Mouse (Mus musculus) G1E (cell line): ENCODE results near the gene Sarnp. TPM values are rescaled to one million over a fixed set of nuclear protein-coding genes. Genes with fewer than 3 reads are reported as not detected.

Source experiments
- ATAC-seq: 2 replicates; pipeline ENCODE4 v1.8.0; 2016; ENCODE audit warnings: mild to moderate bottlenecking; ENCODE audit not compliant: insufficient number of reproducible peaks, poor library complexity, low FRiP score, severe bottlenecking; ENCODE audit errors: extremely low read depth
- DNase-seq: peaks from one replicate; pipeline ENCODE4 v3.0.0; 2012; ENCODE audit warnings: low spot score
- H3K27me3 ChIP-seq: 2 replicates; pipeline ENCODE4 v1.6.1; 2012; ENCODE audit warnings: mild to moderate bottlenecking, low read length, inconsistent platforms; ENCODE audit not compliant: insufficient read depth
- H3K36me3 ChIP-seq: replicated peaks from 2 replicates; pipeline ENCODE3; 2012; ENCODE audit warnings: mild to moderate bottlenecking, inconsistent platforms
- H3K4me1 ChIP-seq: 2 replicates; pipeline ENCODE4 v1.6.1; 2012; ENCODE audit warnings: low read depth, low read length, inconsistent platforms, mixed read lengths; ENCODE audit not compliant: insufficient read depth
- H3K4me3 ChIP-seq: 2 replicates; pipeline ENCODE4 v1.5.1; 2012; ENCODE audit warnings: low read depth, mild to moderate bottlenecking, inconsistent platforms, low read length, moderate library complexity, mixed read lengths
- H3K9me3 ChIP-seq: replicated peaks from 2 replicates; pipeline ENCODE4 v1.6.1; 2012; ENCODE audit warnings: inconsistent platforms
- CTCF ChIP-seq: IDR thresholded peaks from 2 replicates; pipeline ENCODE4 v1.5.1; 2012; ENCODE audit warnings: low read depth, low read length, inconsistent platforms, mixed read lengths
- GATA1 ChIP-seq: IDR thresholded peaks from 2 replicates; pipeline ENCODE4 v1.6.1; 2012; ENCODE audit warnings: borderline replicate concordance, low read length, inconsistent platforms, mixed read lengths
- GATA2 ChIP-seq: IDR thresholded peaks from 2 replicates; pipeline ENCODE4 v1.6.1; 2012; ENCODE audit warnings: low read depth, low read length, inconsistent platforms, borderline replicate concordance
- POLR2AphosphoS5 ChIP-seq: IDR thresholded peaks from 2 replicates; pipeline ENCODE4 v1.6.1; 2012; ENCODE audit warnings: low read depth, low read length, inconsistent platforms; ENCODE audit not compliant: insufficient replicate concordance
- TAL1 ChIP-seq: conservative IDR thresholded peaks from 2 replicates; pipeline ENCODE4 v1.6.1; 2012; ENCODE audit warnings: low read depth, low read length, inconsistent platforms, mixed read lengths
- polyA plus RNA-seq: library from polyadenylated mRNA; stranded (reverse); fragments of >175 nt; gene quantifications from 2 replicates; pipeline ENCODE4 v1.2.3, GENCODE M21; 2012
- total RNA-seq, 2 experiments: library from RNA; stranded (forward) in 1 of 2; stranded (reverse) in 1 of 2; fragments of 200-1000 nt in 1 of 2; fragments of >200 nt in 1 of 2; fragmentation: Nextera tagmentation in 1 of 2; gene quantifications; 2 replicates each; pipeline ENCODE4 v1.2.3; 2014 to 2017

The Sarnp gene
- total and polyA plus RNA-seq, 3 experiments, result 19.9 to 154 (median 144) TPM

DNA sequence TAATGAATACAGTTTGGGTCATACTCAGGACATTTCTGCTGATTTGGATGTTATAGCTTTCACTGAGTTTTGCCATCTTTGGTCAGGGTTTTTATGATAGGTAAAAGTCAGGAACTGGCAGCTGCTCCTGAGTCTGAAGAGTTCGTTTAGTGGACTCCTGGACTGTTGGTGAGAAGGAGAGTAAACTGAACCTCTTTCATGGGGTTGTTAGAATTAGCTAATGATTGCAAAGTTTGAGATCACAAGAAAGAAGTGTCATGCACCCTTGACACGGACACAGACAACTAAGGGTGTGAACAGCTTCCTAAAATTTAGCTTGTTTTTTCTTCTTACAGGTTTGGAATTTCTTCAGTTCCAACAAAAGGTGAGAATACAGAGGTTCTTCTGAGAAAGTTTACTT lies 31.3 kb downstream of the Sarnp start:
- H3K36me3 ChIP-seq, result peaks cover 77% of the 10 kb centered on the region
- no peak for ATAC-seq

DNA sequence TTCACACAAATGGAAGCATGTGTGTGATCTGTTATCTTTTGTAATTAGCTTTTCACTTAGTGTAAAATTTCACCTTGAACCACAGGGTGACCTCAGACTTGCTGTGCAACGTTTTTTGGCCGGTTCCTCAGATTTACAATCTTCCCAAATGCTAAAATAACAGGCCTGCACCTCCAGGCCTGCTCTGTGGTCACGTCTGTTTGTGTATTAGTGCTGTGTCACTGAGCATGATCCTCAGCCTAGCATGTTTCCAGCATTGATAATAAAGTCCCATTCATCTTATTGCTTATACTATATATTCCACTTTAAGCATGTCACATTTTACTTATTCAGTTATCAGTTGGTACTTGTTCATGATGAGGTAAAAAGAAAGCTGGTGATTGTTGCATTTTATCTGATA lies 33.2 kb downstream of the Sarnp start:
- peaks cover 69% of the 10 kb centered on the region for H3K36me3 ChIP-seq
- no peak for TF ChIP-seq POLR2AphosphoS5
- no peak for TF ChIP-seq GATA1
- peak; percentile 30; the same call in 1 of the 2 replicates for TF ChIP-seq TAL1
- no peak for TF ChIP-seq GATA2
- no peak for TF ChIP-seq CTCF
- H3K9me3 ChIP-seq, result no peaks in the 10 kb centered on the region
- DNase-seq (no peak), ATAC-seq (peak; percentile 75)
- no peak overlapping the region for H3K4me3 ChIP-seq
- H3K27me3 ChIP-seq, result no peaks in the 10 kb centered on the region
- H3K4me1 ChIP-seq, result peaks cover 14% of the 10 kb centered on the region

More for the DNA sequence above, 31.3 kb downstream of the Sarnp start:
- no peak for DNase-seq
- Histone ChIP-seq H3K4me3 (no peak overlapping the region), H3K9me3 (no peaks in the 10 kb centered on the region), H3K4me1 (peaks cover 14% of the 10 kb centered on the region), H3K27me3 (no peaks in the 10 kb centered on the region)
- TF ChIP-seq POLR2AphosphoS5 (no peak), GATA1 (no peak), GATA2 (no peak), CTCF (no peak), TAL1 (no peak)

GRCm38 (mm10) chr10:128861176-128861575 lies 44.0 kb downstream of the Sarnp start:
- H3K27me3 ChIP-seq, result no peaks in the 10 kb centered on the region
- H3K9me3 ChIP-seq, result no peaks in the 10 kb centered on the region
- ATAC-seq (no peak), DNase-seq (no peak)
- no peak for TF ChIP-seq TAL1
- TF ChIP-seq GATA1, result no peak
- no peak for TF ChIP-seq GATA2
- no peak for TF ChIP-seq CTCF
- no peak for TF ChIP-seq POLR2AphosphoS5
- H3K4me1 ChIP-seq, result no peaks in the 10 kb centered on the region
- no peak overlapping the region for H3K4me3 ChIP-seq
- peaks cover 81% of the 10 kb centered on the region for H3K36me3 ChIP-seq

- Histone ChIP-seq H3K9me3 (no peaks in the 10 kb centered on the region), H3K36me3 (peaks cover 80% of the 10 kb centered on the region)
- no peak for ATAC-seq
Measured at GRCm38 (mm10) chr10:128866042-128866441, 48.9 kb downstream of the Sarnp start.

GRCm38 (mm10) chr10:128866518-128866917 lies 49.4 kb downstream of the Sarnp start:
- DNase-seq (no peak), ATAC-seq (no peak)
- no peaks in the 10 kb centered on the region for H3K4me1 ChIP-seq
- H3K4me3 ChIP-seq, result no peak overlapping the region
- no peaks in the 10 kb centered on the region for H3K27me3 ChIP-seq
- H3K36me3 ChIP-seq, result peaks cover 80% of the 10 kb centered on the region
- H3K9me3 ChIP-seq, result no peaks in the 10 kb centered on the region
- TF ChIP-seq TAL1 (no peak), GATA2 (no peak), POLR2AphosphoS5 (no peak), GATA1 (no peak), CTCF (no peak)

More at GRCm38 (mm10) chr10:128866042-128866441, 48.9 kb downstream of the Sarnp start:
- Histone ChIP-seq H3K4me1 (no peaks in the 10 kb centered on the region), H3K4me3 (no peak overlapping the region), H3K27me3 (no peaks in the 10 kb centered on the region)
- TF ChIP-seq TAL1 (no peak), CTCF (no peak), GATA2 (no peak), GATA1 (no peak), POLR2AphosphoS5 (no peak)
- DNase-seq, result no peak

- H3K27me3 ChIP-seq, result no peaks in the 10 kb centered on the region
- no peak for ATAC-seq
- TF ChIP-seq POLR2AphosphoS5 (no peak), GATA1 (no peak), CTCF (no peak), GATA2 (no peak), TAL1 (no peak)
Measured at GRCm38 (mm10) chr10:128870341-128870740, 53.2 kb downstream of the Sarnp start.

GRCm38 (mm10) chr10:128878291-128878690 lies 61.2 kb downstream of the Sarnp start:
- H3K36me3 ChIP-seq, result peaks cover 70% of the 10 kb centered on the region
- no peaks in the 10 kb centered on the region for H3K4me1 ChIP-seq
- DNase-seq, result no peak
- no peaks in the 10 kb centered on the region for H3K27me3 ChIP-seq
- H3K4me3 ChIP-seq, result no peak overlapping the region
- no peaks in the 10 kb centered on the region for H3K9me3 ChIP-seq
- no peak for ATAC-seq
- no peak for TF ChIP-seq POLR2AphosphoS5
- TF ChIP-seq TAL1, result no peak

More at GRCm38 (mm10) chr10:128870341-128870740, 53.2 kb downstream of the Sarnp start:
- no peak overlapping the region for H3K4me3 ChIP-seq
- peaks cover 86% of the 10 kb centered on the region for H3K36me3 ChIP-seq
- DNase-seq, result no peak
- no peaks in the 10 kb centered on the region for H3K4me1 ChIP-seq
- no peaks in the 10 kb centered on the region for H3K9me3 ChIP-seq
